Mouse (Mus musculus) gastrocnemius, postnatal 14 days (tissue): ENCODE measurements around the gene Olfr1465. TPM values are rescaled to one million over a fixed set of nuclear protein-coding genes. Genes with fewer than 3 reads are reported as not detected.

Experiments
- DNase-seq: peaks from one replicate; pipeline ENCODE4 v3.0.0; 2021; ENCODE audit warnings: mixed read lengths
- intact Hi-C: fragments of 180-260 bp; cut with DNase I; formaldehyde crosslinking; loops from one replicate; pipeline ENCODE4 v1.15.1; 2025; ENCODE audit warnings: low total_unique reads
- long read RNA-seq, 2 experiments: library from polyadenylated mRNA; stranded (forward); transcript quantifications; one replicate each; pipeline ENCODE4 v2.0.0; 2021
- total RNA-seq, 2 experiments: library from RNA; stranded (reverse); gene quantifications; 2 replicates each; pipeline ENCODE4 v1.2.3; 2021

Gene Olfr1465
- not detected for total RNA-seq
- long read RNA-seq, experiment 1, result 0 reads
- long read RNA-seq, experiment 2, result 0 reads

DNA sequence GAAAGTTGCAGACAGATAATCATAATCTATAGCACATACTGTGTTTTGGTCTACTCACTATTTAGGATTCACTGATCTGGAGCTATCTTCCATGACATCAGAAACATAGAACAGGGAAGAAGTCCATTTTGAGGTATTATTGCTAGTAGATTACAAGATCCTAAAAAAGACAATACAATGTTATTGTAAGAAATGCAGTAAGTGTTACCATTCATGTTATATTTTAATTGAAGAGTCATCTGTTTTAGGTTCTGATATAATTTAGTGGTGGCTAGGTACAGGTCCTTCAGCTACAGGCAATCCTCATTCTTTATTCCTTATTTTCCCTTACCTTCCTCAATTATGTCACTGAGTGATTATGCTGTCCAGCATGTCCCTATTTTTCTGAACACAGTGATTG is at the start of gene Olfr1465:
Olfr1465 (minus strand) TSS at position 101 of the 400 bp plus-strand sequence.
- intact Hi-C loops, result no loop called here

DNA sequence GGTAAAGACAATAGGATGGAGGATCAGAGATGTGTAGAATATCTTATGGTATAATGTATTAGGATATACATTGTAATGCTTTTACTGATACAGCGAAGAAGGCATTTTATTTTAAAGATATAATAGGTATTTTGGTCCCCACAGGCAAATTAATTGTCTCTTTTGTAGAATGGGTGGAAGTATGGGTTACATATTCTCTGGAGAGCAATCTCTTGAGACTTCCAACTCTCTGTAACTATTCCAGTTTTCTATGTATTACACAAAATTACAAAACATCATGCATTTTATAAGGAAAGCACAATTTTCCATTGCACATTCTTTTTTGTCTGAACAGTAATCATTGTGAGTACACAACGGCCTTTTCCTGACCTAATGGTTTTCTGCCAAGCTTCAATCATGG is 46.6 kb upstream of the Olfr1465 start, which contains the start of gene Olfr1467:
Olfr1467 (plus strand) TSS at position 301 of the 400 bp plus-strand sequence.
- DNase-seq, result no peak
- intact Hi-C loops, result no loop called here

More for the DNA sequence above, at the start of gene Olfr1465:
- DNase-seq, result no peak

DNA sequence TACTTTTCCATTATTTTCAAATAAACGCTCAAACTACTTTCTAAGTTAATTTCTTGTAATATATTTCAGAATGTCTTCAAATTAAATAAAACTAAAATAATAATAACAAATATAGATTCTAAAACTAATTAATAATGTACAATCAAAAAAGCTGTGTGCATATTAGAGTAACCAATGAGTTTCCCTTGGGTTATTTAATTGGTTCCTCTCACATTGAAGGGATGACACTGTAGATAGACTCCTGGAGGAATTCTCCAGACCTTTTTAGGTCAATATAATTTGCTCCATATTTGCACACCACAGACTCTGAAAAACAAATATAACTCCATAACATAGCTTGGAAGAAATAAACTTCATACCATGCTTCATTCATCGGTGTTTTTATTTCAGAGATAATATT is 23.2 kb upstream of the Olfr1465 start, which contains the start of gene Olfr1466:
Olfr1466 (plus strand) TSS at position 301 of the 400 bp plus-strand sequence.
- no peak for DNase-seq
- intact Hi-C loops, result no loop called here

Other genes with a start within 250 kb of the Olfr1465 start
- gene Olfr1457, start 217.7 kb downstream of the Olfr1465 start, total RNA-seq, result not detected
- gene Olfr1458, start 208.8 kb downstream of the Olfr1465 start, total RNA-seq, result not detected
- under 1 TPM in 1 of 2 experiments, not detected in 1; 0.02 TPM for gene Olfr1459, start 166.0 kb downstream of the Olfr1465 start, total RNA-seq
- not detected for gene Olfr1461, start 152.5 kb downstream of the Olfr1465 start, total RNA-seq
- gene Olfr1462, start 129.8 kb downstream of the Olfr1465 start, total RNA-seq, result not detected
- not detected for gene Olfr1463, start 84.2 kb downstream of the Olfr1465 start, total RNA-seq
- gene Olfr1466, start 23.3 kb upstream of the Olfr1465 start, total RNA-seq, result not detected
- not detected for gene Olfr1467, start 46.7 kb upstream of the Olfr1465 start, total RNA-seq
- gene Olfr1469, start 92.3 kb upstream of the Olfr1465 start, total RNA-seq, result not detected
- gene Olfr1471, start 127.9 kb upstream of the Olfr1465 start, total RNA-seq, result not detected
- not detected for gene Olfr1472, start 140.5 kb upstream of the Olfr1465 start, total RNA-seq
- not detected for gene Olfr1474, start 154.0 kb upstream of the Olfr1465 start, total RNA-seq
- gene Olfr1475, start 164.7 kb upstream of the Olfr1465 start, total RNA-seq, result not detected
- not detected for gene Olfr1477, start 185.0 kb upstream of the Olfr1465 start, total RNA-seq
- not detected for gene Olfr1480, start 212.4 kb upstream of the Olfr1465 start, total RNA-seq